Mouse (Mus musculus): ENCODE measurements around the gene Adora3. TPM values are rescaled to one million over a fixed set of nuclear protein-coding genes. Genes with fewer than 3 reads are reported as not detected.

The Adora3 gene
- polyA plus RNA-seq, 1 experiment from 2014 or later = not detected

DNA sequence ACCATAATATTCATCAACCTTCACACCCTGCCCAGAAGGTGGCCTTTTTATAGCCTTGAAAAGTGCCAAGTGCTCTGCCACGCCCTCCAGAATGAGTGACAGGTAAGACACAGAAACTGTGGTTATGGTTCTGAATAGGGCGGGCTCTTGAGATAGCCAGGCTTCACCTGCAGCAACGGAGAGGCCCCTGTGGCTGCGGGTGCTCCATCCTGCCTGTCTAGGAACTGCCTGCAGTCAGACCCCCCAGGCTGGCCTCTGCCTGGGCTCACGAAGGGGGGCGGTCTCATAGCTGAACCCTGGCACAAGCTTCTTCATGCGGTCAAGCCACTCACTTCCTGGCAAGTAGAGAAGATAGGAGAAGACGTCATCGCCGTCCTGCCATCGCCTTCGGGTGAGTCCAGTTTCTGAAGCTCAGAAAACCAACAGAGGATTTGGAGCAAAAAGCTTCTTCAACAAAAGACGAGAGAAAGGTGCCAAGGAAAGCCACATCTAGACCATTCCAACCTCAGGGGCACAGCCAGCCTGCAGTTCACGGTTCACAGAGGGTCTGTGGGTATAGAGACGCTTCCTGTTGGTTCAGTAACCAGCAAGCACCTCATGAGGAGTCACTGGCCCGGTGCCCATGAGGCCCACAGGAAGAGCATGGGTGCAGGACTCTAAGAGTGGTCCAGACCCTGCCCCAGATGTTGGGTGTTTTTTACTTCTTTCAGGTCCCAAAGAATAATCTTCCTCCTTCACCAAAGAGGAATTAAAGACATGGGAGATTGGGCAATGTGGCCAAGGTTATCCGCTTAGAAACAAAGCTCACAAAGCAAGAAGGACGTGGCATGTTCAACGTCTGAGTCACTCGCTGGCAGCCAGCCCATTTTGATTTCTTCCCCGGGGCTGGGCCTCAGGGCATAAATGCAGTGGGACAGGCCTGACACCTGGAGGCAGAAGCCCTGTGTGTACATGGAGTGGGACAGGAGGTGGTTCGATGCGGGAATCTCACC, 24.2 kb downstream of the Adora3 start:
- ATAC-seq (ENCODE audit: low FRiP score, low TSS enrichment) (no peak), DNase-seq (peak; percentile 56)
- WGBS = 86% methylated on average over 23 of the region's 23 CpGs

DNA sequence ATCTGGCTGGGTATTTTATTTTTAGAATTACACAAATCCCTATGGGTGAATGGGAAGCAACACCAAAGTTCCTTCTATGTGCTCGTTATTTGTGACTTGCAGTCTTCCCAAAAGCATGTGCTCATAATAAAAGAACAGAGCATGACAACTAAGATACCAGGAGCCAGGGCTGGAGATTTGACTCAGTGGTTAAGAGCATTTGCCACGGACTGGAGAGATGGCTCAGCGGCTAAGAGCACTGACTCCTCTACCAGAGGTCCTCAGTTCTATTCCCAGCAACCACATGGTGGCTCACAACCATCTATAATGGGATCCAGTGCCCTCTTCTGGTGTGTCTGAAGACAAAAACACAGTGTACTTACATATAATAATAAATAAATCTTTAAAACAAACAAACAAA, 26.2 kb downstream of the Adora3 start:
- H3K4me3 ChIP-seq (replicated peaks; ENCODE audit: low read depth, low read length) = no peak overlapping the region
- ATAC-seq (ENCODE audit: low FRiP score, low TSS enrichment) (no peak), DNase-seq (no peak)
- no peaks in the 10 kb centered on the region for H3K4me1 ChIP-seq (ENCODE audit: control insufficient read depth, insufficient read depth, low read length)
- H3K36me3 ChIP-seq (ENCODE audit: control insufficient read depth, insufficient read depth, low read length) = no peaks in the 10 kb centered on the region
- no peaks in the 10 kb centered on the region for H3K9me3 ChIP-seq (ENCODE audit: control insufficient read depth, low read length)
- no peak overlapping the region for H3K4me2 ChIP-seq (ENCODE audit: low read length)
- no peaks in the 10 kb centered on the region for H3K27me3 ChIP-seq (ENCODE audit: control insufficient read depth, insufficient read depth, low read length)
- no peak overlapping the region for H3K27ac ChIP-seq (replicated peaks; ENCODE audit: low read depth, low read length)
- 84% methylated on average over 3 of the region's 3 CpGs for WGBS
- no peak overlapping the region for H3K9ac ChIP-seq (replicated peaks; ENCODE audit: low read length)

More for the DNA sequence above, 24.2 kb downstream of the Adora3 start:
- Histone ChIP-seq H3K9ac (replicated peaks; ENCODE audit: low read length) (no peak overlapping the region), H3K4me3 (replicated peaks; ENCODE audit: low read depth, low read length) (no peak overlapping the region), H3K4me2 (ENCODE audit: low read length) (no peak overlapping the region), H3K27me3 (ENCODE audit: control insufficient read depth, insufficient read depth, low read length) (no peaks in the 10 kb centered on the region), H3K9me3 (ENCODE audit: control insufficient read depth, low read length) (no peaks in the 10 kb centered on the region), H3K36me3 (ENCODE audit: control insufficient read depth, insufficient read depth, low read length) (no peaks in the 10 kb centered on the region), H3K27ac (replicated peaks; ENCODE audit: low read depth, low read length) (no peak overlapping the region), H3K4me1 (ENCODE audit: control insufficient read depth, insufficient read depth, low read length) (no peaks in the 10 kb centered on the region)

DNA sequence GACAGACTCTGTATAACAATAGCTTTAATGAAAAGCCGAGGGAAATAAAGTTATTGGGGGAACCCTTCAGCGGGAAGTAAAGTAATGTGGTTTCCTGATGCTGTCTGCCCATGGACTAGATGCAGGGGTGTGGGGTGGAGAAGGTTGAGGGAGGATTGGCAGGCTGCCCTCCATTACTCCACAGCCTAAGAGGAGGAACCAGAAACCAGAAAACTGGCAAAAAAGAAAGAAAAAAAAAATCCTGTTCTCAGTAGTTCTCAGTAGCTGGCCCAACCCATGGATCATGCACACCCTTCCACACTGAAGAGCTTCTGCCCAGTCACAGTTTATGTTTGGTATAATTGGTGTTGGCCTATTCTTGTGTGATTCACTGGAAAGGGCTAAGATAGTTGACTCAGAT, 27.7 kb downstream of the Adora3 start:
- WGBS = 87% methylated on average over 2 of the region's 2 CpGs
- Histone ChIP-seq H3K4me1 (ENCODE audit: control insufficient read depth, insufficient read depth, low read length) (no peaks in the 10 kb centered on the region), H3K36me3 (ENCODE audit: control insufficient read depth, insufficient read depth, low read length) (no peaks in the 10 kb centered on the region), H3K9me3 (ENCODE audit: control insufficient read depth, low read length) (no peaks in the 10 kb centered on the region), H3K9ac (replicated peaks; ENCODE audit: low read length) (no peak overlapping the region), H3K27me3 (ENCODE audit: control insufficient read depth, insufficient read depth, low read length) (no peaks in the 10 kb centered on the region), H3K27ac (replicated peaks; ENCODE audit: low read depth, low read length) (no peak overlapping the region), H3K4me2 (ENCODE audit: low read length) (no peak overlapping the region), H3K4me3 (replicated peaks; ENCODE audit: low read depth, low read length) (no peak overlapping the region)
- DNase-seq = no peak
- ATAC-seq (ENCODE audit: low FRiP score, low TSS enrichment) = no peak

GRCm38 (mm10) chr3:105898861-105899260, 28.2 kb downstream of the Adora3 start:
- Histone ChIP-seq H3K36me3 (ENCODE audit: control insufficient read depth, insufficient read depth, low read length) (no peaks in the 10 kb centered on the region), H3K27ac (replicated peaks; ENCODE audit: low read depth, low read length) (no peak overlapping the region), H3K4me3 (replicated peaks; ENCODE audit: low read depth, low read length) (no peak overlapping the region), H3K9ac (replicated peaks; ENCODE audit: low read length) (no peak overlapping the region), H3K9me3 (ENCODE audit: control insufficient read depth, low read length) (no peaks in the 10 kb centered on the region), H3K4me2 (ENCODE audit: low read length) (no peak overlapping the region), H3K27me3 (ENCODE audit: control insufficient read depth, insufficient read depth, low read length) (no peaks in the 10 kb centered on the region), H3K4me1 (ENCODE audit: control insufficient read depth, insufficient read depth, low read length) (no peaks in the 10 kb centered on the region)
- no peak for DNase-seq
- no peak for ATAC-seq (ENCODE audit: low FRiP score, low TSS enrichment)
- 91% methylated on average over 11 of the region's 11 CpGs for WGBS

DNA sequence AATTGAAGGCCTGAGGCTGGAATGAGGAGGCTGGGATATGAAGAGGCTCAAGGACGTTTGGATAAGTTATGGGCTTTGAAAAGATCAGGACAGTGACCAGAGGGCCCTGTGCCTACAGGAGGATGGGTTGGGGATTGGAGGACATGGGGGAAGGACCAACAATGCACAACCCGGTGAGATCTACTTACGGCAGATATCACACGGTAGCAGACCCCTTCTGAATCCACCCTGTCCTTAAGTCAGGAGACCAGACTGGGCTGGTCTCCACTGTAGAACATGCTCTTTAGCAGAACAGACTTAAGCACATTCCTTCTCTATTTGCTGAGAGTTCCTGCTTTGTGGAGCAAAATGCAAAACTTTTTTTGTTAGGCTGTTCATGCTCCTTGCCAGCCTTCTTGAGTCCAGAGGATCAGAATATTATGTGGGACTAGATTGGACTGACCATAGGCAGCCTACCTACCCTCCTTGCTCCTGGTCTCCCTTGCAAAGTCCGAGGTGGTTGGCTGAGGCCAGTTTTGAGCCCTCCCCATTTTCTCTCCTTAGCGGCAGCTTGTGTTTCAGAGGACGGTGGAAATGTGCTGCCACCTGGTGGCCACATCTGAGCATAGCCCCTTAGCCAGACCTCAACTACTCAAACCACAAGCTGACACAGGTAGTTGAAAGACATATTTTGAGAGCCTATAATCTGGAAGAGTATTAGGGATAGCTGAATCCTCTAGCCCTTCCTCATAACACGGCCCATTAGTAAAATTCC, 28.9 kb downstream of the Adora3 start:
- Histone ChIP-seq H3K9me3 (ENCODE audit: control insufficient read depth, low read length) (no peaks in the 10 kb centered on the region), H3K36me3 (ENCODE audit: control insufficient read depth, insufficient read depth, low read length) (no peaks in the 10 kb centered on the region), H3K27me3 (ENCODE audit: control insufficient read depth, insufficient read depth, low read length) (no peaks in the 10 kb centered on the region), H3K27ac (replicated peaks; ENCODE audit: low read depth, low read length) (no peak overlapping the region), H3K4me3 (replicated peaks; ENCODE audit: low read depth, low read length) (no peak overlapping the region), H3K4me1 (ENCODE audit: control insufficient read depth, insufficient read depth, low read length) (no peaks in the 10 kb centered on the region), H3K9ac (replicated peaks; ENCODE audit: low read length) (no peak overlapping the region), H3K4me2 (ENCODE audit: low read length) (no peak overlapping the region)
- 41% methylated on average over 8 of the region's 8 CpGs for WGBS
- DNase-seq (peak; percentile 87), ATAC-seq (ENCODE audit: low FRiP score, low TSS enrichment) (peak; percentile 66; the same call in 1 of the 2 replicates)

DNA sequence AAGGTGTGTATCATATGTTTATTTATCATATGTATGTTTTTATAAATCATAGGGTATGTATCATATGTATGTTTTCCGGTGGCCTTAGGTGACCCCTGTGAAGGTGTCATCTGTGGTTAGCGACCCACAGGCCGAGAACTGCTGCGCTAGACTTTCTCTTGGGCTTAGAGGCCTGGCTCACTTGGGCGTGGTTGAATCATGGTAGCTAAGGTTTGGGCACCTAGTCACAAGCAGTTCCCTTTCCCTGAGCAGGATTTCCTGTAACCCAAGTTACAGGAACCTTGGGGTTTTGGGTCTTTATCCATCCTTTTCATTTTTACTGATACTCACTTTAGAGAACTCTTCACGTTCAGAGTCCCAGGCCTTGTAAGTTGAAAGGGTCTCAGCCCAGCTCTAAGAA, 29.6 kb downstream of the Adora3 start:
- DNase-seq (no peak), ATAC-seq (ENCODE audit: low FRiP score, low TSS enrichment) (no peak)
- H3K4me1 ChIP-seq (ENCODE audit: control insufficient read depth, insufficient read depth, low read length) = no peaks in the 10 kb centered on the region
- H3K4me3 ChIP-seq (replicated peaks; ENCODE audit: low read depth, low read length) = no peak overlapping the region
- no peaks in the 10 kb centered on the region for H3K36me3 ChIP-seq (ENCODE audit: control insufficient read depth, insufficient read depth, low read length)
- H3K4me2 ChIP-seq (ENCODE audit: low read length) = no peak overlapping the region
- H3K27ac ChIP-seq (replicated peaks; ENCODE audit: low read depth, low read length) = no peak overlapping the region
- H3K9ac ChIP-seq (replicated peaks; ENCODE audit: low read length) = no peak overlapping the region
- no peaks in the 10 kb centered on the region for H3K27me3 ChIP-seq (ENCODE audit: control insufficient read depth, insufficient read depth, low read length)
- no peaks in the 10 kb centered on the region for H3K9me3 ChIP-seq (ENCODE audit: control insufficient read depth, low read length)
- WGBS = 81% methylated on average over 6 of the region's 6 CpGs

GRCm38 (mm10) chr3:105900716-105901115, 30.1 kb downstream of the Adora3 start:
- Histone ChIP-seq H3K9me3 (ENCODE audit: control insufficient read depth, low read length) (no peaks in the 10 kb centered on the region), H3K9ac (replicated peaks; ENCODE audit: low read length) (no peak overlapping the region), H3K27me3 (ENCODE audit: control insufficient read depth, insufficient read depth, low read length) (no peaks in the 10 kb centered on the region), H3K27ac (replicated peaks; ENCODE audit: low read depth, low read length) (no peak overlapping the region), H3K4me2 (ENCODE audit: low read length) (no peak overlapping the region), H3K36me3 (ENCODE audit: control insufficient read depth, insufficient read depth, low read length) (no peaks in the 10 kb centered on the region), H3K4me3 (replicated peaks; ENCODE audit: low read depth, low read length) (no peak overlapping the region), H3K4me1 (ENCODE audit: control insufficient read depth, insufficient read depth, low read length) (no peaks in the 10 kb centered on the region)
- ATAC-seq (ENCODE audit: low FRiP score, low TSS enrichment) (no peak), DNase-seq (no peak)
- 88% methylated on average over 3 of the region's 3 CpGs for WGBS

- ATAC-seq (ENCODE audit: low FRiP score, low TSS enrichment) = no peak
- no peaks in the 10 kb centered on the region for H3K36me3 ChIP-seq (ENCODE audit: control insufficient read depth, insufficient read depth, low read length)
Measured at GRCm38 (mm10) chr3:105901468-105901867, 30.8 kb downstream of the Adora3 start.

More at GRCm38 (mm10) chr3:105901468-105901867, 30.8 kb downstream of the Adora3 start:
- Histone ChIP-seq H3K4me2 (ENCODE audit: low read length) (no peak overlapping the region), H3K4me3 (replicated peaks; ENCODE audit: low read depth, low read length) (no peak overlapping the region), H3K4me1 (ENCODE audit: control insufficient read depth, insufficient read depth, low read length) (no peaks in the 10 kb centered on the region), H3K9me3 (ENCODE audit: control insufficient read depth, low read length) (no peaks in the 10 kb centered on the region), H3K27me3 (ENCODE audit: control insufficient read depth, insufficient read depth, low read length) (no peaks in the 10 kb centered on the region), H3K9ac (replicated peaks; ENCODE audit: low read length) (no peak overlapping the region), H3K27ac (replicated peaks; ENCODE audit: low read depth, low read length) (no peak overlapping the region)
- WGBS = 77% methylated on average over 4 of the region's 4 CpGs
- no peak for DNase-seq

Data from midbrain, embryonic 14.5 days (tissue).